Mouse (Mus musculus) frontal cortex, postnatal 14 days (tissue): ENCODE results near the gene Lmnb2.

Experiments used
- DNase-seq, 2 experiments: peaks; one replicate each; pipeline ENCODE4 v3.0.0; 2022; ENCODE audit warnings: low spot score in 2 of 2

The Lmnb2 gene

DNA sequence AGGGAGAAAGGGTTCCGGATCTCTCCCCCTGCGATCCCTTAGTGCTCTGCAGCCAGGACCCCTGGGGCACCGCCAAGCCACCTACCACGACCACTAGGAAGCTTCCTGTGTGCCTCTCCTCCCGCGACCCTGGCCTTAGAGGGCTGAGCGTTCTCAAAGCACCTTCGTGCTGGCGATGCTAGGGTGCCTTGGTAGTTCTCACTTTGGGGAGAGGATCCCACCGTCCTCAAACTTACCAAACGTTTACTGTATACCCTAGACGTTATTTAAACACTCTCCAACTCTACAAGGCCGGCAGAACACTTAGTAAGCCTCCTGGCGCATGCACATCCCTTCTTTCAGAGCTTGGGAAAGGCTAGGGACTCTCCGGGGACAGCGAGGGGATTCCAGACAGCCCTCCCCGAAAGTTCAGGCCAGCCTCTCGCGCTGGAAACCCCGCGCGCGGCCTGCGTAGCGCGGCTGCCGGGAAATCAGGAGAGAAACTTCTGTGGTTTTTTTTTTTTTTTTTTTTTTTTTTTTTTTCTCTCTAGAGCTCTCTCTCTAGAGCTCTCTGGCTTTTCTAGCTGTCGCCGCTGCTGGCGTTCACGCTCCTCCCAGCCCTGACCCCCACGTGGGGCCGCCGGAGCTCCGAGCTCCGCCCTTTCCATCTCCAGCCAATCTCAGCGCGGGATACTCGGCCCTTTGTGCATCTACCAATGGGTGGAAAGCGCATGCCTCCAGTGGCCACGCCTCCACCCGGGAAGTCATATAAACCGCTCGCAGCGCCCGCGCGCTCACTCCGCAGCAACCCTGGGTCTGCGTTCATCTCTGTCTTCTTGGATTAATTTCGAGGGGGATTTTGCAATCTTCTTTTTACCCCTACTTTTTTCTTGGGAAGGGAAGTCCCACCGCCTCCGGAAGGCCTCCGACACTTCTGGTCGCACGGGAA, 11.5 kb upstream of the Lmnb2 start, which contains the start of gene Gadd45b:
Gene Gadd45b, plus strand, starts transcription at position 775 of the 928 bp plus-strand sequence.
- DNase-seq = peak; percentile 98 to 99

DNA sequence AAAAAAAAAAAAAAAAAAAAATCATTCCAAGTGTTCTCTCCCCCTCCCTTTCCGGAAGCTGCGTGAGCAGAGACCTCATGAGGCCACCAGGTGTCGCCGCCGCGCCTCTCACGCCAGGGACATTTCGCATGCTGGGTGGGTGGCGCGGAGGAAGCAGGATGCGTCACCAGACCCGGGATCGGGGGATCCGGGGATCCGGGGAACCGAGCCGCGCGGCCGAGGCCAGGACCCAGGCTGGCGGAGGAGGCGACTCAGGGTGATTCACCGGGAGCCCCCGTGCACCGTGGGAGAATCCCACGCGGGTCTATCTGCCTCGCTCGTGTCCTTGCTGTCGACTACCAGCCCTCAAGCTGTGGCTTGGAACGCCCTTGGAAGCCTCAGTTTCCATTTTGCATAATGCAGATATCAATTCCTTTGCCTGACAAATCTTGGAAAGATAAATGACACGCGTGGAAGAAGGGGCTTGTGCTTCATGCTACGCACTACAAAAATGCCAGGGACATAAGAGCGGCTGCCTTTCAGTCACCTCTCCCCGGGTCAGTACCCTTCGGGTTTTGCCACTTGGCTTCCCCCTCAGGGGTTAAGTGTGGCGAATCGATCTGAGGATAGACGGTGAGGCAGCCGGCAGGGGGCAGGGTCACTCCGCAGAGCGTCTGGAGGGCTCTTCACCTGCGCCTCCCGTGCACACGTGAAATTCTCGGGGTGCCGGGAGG, 10.7 kb upstream of the Lmnb2 start:
- DNase-seq = peak; percentile 85 to 89

- DNase-seq = no peak
Measured at GRCm38 (mm10) chr10:80925472-80925871, 7.4 kb upstream of the Lmnb2 start.

- DNase-seq = no peak
Measured at GRCm38 (mm10) chr10:80921923-80922322, 3.9 kb upstream of the Lmnb2 start.

DNA sequence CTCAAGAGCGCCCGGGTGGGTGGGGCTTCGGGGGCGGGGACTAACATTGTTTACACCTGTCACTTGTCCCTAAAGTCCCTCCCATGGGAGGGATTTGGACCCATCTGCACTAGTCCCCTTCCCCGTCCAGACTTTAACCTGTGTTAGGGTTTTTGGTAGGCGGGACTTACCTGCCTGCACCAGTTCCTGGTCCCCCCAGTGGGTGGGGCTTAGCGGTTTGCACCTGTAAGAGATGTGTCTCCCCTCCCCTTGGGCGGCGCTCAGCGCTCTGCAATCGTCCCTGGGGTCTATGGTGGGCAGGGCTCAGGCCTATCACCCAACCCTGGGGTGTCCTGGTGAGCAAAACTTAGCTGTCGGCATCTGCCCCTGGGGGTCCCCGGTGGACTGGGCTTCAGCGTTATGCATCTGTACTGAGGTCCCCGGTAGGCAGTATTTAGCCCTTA, 688 bp downstream of the Lmnb2 start:
- DNase-seq = no peak

DNA sequence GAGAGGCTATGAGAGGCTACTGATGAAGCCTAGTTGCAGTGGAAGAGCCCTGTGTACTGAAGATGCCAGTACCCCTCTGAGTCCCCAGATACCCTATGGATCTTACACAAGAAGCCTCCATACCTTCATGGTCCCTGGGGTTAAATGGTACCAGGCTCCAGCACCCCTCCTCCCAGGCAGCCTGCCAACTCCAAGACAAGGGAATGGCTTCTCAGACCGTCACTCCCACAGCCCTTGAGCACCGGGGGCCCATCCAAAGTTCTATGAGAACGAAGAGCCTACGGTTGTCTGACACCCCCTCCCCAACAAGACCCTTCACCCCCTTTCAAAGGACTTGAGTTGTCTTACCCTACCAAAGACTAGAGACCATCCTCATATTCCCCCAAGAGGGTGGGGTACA, 2.3 kb downstream of the Lmnb2 start:
- no peak for DNase-seq

- no peak for DNase-seq
Measured at GRCm38 (mm10) chr10:80915260-80915659, 2.8 kb downstream of the Lmnb2 start.

DNA sequence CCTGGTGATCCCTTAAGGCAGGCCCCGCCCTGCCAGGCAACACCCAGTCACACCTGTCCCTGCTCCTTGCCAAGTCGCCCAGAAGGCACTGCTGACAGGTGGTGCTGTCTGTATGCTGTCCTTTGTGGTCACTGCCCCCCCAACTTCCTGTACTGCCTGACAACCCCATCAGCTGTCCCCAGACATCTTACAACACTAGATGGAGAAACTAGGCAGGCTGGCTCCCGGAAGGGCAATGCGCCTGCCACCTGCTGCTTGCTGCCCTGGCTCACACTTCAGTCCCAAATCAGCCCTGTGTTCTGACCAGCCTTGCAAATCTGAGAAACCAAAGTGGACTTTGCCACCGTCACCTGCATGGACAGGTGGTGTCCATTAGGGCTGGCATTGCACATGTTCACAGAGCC, 3.8 kb downstream of the Lmnb2 start:
- no peak for DNase-seq

- DNase-seq = no peak
Measured at GRCm38 (mm10) chr10:80913364-80914011, 4.6 kb downstream of the Lmnb2 start.

DNA sequence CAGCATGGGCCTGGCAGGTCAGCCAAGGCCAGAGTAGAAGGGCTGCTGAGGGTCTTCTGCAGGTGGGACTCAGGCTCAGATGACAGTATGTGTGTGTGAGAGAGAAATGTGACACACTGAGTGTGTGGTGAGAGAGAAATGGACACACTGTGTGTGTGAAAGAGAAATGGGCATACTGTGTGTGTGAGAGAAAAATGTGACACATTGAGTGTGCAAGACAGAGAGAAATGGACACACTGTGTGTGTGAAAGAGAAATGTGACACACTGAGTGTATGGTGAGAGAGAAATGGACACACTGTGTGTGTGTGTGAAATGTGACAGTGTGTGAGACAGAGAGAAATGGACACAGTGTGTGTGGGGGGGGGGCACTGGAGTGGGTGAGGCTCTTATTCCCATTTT, 6.2 kb downstream of the Lmnb2 start:
- no peak for DNase-seq

GRCm38 (mm10) chr10:80911354-80911753, 6.7 kb downstream of the Lmnb2 start:
- DNase-seq = no peak

DNA sequence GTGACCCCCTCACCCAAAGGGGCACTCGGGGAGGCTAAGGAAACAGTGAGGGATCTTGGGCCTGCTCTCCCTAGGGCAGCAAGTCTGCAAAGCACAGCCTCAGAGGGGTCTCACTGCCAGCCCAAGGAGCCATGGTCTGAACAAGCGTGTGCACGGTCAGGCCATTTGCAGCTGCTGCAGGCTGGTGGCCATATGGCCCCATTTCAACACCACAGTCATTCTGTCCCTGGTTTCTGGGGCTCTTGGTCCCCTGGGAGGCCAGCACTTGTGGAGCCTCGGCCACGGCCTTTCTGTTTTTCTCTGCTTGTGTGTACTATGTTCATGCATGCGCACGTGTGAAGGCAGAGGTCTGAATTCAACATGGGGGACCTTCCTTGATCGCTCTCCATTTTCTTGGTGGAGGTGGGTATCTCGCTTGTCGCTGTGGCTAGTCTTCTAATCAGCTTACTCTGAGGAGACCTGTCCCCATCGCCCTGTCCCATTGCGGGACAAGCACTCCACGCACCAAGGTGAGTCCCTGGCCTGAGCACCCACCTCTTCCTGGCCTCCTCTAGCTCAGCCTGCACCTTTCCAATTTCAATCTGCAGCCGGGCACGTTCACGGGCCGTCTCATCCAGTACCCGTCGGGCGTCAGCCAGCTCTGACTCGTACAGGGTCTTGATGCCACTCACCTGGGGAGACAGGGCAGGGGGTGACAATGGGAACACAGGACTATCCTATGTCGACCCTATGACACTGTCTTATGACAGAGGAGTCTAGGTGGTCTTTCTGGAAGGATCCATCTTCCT, 8.5 kb downstream of the Lmnb2 start:
- DNase-seq = no peak

- DNase-seq = no peak
Measured at GRCm38 (mm10) chr10:80904709-80905108, 13.3 kb downstream of the Lmnb2 start.

DNA sequence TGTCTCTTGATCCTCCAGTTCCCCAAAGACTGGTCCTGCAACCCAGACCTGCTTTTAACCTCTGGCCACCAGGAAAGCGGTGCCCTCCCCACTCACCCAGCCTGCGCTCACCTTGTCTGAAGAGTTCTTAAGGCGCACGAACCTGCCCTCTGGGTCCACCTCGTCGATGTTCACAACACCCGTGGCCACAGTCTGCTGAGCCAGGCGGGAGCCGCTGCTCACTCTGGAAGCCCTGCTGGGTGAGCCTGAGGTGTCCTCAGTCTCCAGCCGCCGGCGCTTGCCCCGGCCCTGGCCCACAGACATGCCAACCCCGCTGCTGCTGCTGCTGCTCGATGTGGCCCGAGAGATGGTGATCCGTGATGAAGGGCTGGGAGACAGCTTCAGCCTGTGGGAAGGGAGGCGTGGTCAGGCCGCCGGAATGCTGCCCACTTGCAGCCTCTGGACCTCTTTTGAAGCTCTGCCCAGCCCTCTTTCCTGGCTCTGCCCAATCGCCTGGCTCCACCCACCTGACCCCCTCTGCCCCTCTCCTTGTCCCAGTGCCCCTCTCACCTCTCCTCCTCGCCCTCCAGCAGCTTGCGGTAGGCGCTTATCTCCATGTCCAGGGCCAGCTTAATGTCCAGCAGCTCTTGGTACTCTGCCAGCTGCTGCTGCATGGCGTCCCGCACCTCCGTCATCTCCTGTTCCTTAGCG, 13.9 kb downstream of the Lmnb2 start:
- DNase-seq = no peak

- no peak for DNase-seq
Measured at GRCm38 (mm10) chr10:80903282-80903681, 14.8 kb downstream of the Lmnb2 start.

DNA sequence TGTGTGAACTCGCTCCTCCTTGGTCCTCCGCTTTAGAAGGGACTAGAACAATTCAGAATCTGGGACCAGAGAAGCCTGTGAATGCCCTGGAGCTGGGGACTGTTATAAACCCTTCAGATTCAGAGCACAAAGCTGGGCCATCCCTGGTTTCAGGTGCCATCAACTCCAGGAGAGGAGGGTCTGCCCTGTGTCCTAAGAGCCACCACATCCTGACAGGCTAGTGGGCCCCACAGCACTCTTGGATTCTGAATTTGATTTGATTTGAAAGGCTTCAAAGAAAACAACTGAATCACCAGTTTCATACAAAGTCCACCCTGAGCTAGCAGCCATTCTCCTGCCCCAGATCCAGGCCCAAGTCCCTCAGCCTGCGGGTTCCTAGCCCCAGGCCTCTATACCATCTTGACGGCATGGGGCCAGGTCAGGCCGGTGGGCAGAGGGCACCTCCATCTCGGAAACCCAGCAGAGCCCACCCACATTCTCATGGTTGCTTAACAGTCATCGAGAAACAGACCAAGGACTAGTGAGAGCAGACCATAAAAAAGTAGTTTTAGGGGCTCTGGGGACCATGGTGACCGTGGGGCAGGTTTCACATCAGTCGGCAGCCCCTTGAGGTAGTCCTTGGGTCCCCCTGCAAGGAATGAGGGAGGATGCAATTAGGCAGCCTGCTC, 15.6 kb downstream of the Lmnb2 start:
- no peak for DNase-seq

DNA sequence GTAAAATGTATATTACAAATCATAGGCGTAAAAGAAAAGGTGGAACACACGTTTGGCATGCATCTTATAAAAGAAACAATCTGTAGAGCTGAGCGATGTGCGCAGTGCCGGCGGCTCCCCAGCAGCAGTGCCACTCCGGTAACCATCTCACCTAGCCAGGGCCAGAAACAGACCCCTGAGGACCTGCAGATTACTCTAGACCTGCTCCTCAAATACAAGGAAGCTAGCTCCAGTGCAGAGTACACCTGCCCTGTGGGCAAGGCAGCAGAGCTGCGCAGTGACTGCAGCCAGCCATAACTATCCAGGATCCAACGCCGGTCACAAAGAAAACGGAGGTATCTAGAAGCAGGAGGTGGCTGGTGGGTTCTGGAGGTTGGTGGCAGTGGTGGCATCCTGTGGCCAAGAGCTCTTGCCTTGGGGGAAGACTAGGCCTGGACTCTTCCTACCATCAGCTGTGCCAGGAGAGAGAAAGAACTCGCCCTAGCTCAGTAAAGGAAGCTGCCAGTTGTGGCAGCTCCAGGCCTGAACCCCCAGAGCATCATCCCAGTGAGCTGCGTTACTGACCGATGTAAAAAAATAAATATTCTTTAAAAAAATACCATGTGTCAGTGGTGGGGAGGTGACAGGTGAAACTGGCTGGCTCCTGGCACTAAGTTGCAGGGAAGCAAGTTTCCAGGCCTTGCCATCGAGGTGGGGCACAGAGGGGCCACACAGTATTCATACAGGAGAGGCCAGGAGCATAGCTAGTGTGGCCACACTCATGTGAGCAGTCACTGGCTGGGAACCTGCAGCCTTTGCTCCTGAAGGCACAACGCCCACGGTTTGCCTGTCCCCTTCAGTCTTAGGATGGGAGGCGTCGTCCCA, 16.4 kb downstream of the Lmnb2 start:
- DNase-seq = no peak

DNA sequence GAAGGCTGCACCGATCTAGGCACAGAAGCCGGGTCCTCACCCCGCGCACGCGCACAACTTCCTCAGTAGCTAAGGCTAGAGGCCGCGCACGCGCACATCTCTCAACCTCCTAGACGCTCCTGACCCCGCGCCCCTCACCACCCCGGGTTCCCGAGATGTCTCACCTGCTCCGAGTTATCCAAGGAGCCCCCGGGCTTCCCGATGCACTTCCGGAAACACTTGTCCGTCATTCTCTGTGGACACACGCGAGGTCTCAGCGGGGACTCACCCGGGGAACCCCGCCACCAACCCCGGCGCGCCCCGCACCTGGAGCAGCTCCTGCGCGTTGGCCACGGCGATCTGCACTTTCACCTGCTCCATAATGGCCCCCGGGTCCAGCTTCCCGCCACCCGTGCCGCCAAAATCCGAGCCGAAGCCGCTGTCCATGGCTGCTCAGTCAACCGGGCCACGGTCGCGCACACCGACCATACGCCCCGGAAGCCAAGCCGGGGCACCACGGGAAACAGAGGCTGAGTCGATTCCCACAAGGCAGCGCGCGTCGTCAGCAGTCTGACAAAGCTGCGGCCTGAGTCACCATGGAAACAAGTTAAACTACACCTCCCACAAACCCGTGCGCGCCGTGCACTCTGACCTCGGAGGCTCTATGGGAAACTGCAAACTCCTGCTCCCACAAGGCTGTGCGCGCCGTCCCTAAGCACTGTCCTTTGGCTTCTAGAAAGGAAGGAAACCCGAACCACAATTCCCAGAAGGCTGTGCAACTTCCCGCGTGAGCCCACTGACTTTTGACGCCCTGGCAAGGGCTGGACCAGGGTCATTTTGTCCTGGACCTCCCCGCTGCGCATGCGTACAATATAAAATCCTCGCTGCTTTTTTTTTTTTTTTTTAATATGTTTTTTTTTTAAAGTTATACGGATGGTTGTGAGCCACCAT, 17.5 kb downstream of the Lmnb2 start, which contains the start of gene Timm13:
Gene Timm13, minus strand, starts transcription at position 652 of the 930 bp plus-strand sequence.
- DNase-seq = peak; percentile 97 to 99
